Mouse (Mus musculus): ENCODE data around the gene Arhgap30.

- no peak for TF ChIP-seq CTCF (conservative IDR thresholded peaks at IDR 0.05; ENCODE audit: insufficient read depth, insufficient read length, low read depth, low read length)
- TF ChIP-seq POLR2A (IDR thresholded peaks at IDR 0.05; ENCODE audit: low read depth, low read length) = no peak
These were observed 58.9 kb downstream of the Arhgap30 start for GRCm38 (mm10) chr1:171447692-171448091.

All from kidney, adult 2 months (tissue).